Mouse (Mus musculus) liver, adult 2 months (tissue): ENCODE measurements around the gene Comt.

Source experiments
- CTCF ChIP-seq: fragments of 200-500 bp; IDR thresholded peaks from 2 replicates; pipeline ENCODE4 v1.5.1; 2011; ENCODE audit warnings: low read depth, low read length, control low read depth
- POLR2A ChIP-seq: fragments of 200-500 bp; IDR thresholded peaks from 2 replicates; pipeline ENCODE4 v1.6.1; 2011; ENCODE audit warnings: low read length, control low read depth; ENCODE audit not compliant: insufficient read depth; ENCODE audit errors: extremely low read depth

DNA sequence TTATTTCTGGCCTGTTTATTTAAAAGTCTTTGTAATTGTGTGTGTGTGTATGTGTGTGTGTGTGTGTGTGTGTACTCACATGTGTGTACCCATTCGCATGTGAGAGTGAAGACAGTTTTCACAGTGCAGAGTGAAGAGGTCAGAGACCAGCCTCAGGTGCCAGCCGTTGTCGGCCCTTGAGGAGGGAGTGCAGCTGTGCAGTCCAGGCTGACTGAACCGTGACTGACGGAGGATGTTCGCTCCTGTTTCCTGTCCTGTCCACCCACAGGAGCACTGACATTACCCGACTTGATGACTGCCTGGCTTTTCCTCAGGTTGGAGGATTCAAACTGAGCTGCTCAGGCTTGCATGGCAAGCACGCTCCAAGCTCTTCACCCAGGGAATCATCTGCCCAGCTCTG is 63.7 kb downstream of the Comt start:
- TF ChIP-seq CTCF (no peak), POLR2A (no peak)
